Mouse (Mus musculus) stomach, embryonic 16.5 days (tissue): Measurements from ENCODE around the gene Caprin1. TPM values are rescaled to one million over a fixed set of nuclear protein-coding genes. Genes with fewer than 3 reads are reported as not detected.
A peak's percentile ranks its signal among the peaks of the same experiment; 100 is the strongest.

ENCODE experiments used
- ATAC-seq: fragments of 200-750 bp; cut with Nextera tagmentation; 2 replicates; pipeline ENCODE4 v1.8.0; 2017; ENCODE audit warnings: moderate number of reproducible peaks, moderate TSS enrichment; ENCODE audit not compliant: insufficient read depth, low FRiP score
- H3K27ac ChIP-seq: fragments of 300-500 bp; sonication (generic); 2 replicates; pipeline ENCODE4 v1.5.1; 2014; ENCODE audit warnings: low read length
- H3K27me3 ChIP-seq: fragments of 300-500 bp; sonication (generic); 2 replicates; pipeline ENCODE4 v1.6.1; 2014; ENCODE audit warnings: low read length, control low read depth, mixed read lengths; ENCODE audit not compliant: control insufficient read depth, insufficient read depth
- H3K36me3 ChIP-seq: fragments of 300-500 bp; sonication (generic); 2 replicates; pipeline ENCODE4 v1.6.1; 2014; ENCODE audit warnings: low read length; ENCODE audit not compliant: control insufficient read depth, insufficient read depth
- H3K4me1 ChIP-seq: fragments of 300-500 bp; sonication (generic); 2 replicates; pipeline ENCODE4 v1.6.1; 2014; ENCODE audit warnings: low read length, control low read depth, mixed read lengths; ENCODE audit not compliant: control insufficient read depth, insufficient read depth
- H3K4me2 ChIP-seq: fragments of 300-500 bp; sonication (generic); 2 replicates; pipeline ENCODE4 v1.6.1; 2014; ENCODE audit warnings: low read depth, low read length, mixed read lengths
- H3K4me3 ChIP-seq: fragments of 300-500 bp; sonication (generic); replicated peaks from 2 replicates; pipeline ENCODE4 v1.5.1; 2014; ENCODE audit warnings: mild to moderate bottlenecking, low read length
- H3K9ac ChIP-seq: fragments of 300-500 bp; sonication (generic); 2 replicates; pipeline ENCODE4 v1.6.1; 2014; ENCODE audit warnings: low read length
- H3K9me3 ChIP-seq: fragments of 300-500 bp; sonication (generic); replicated peaks from 2 replicates; pipeline ENCODE4 v1.6.1; 2016; ENCODE audit warnings: low read length, control low read depth; ENCODE audit not compliant: control insufficient read depth
- WGBS: fragments of 180-500 bp; shearing (Covaris S2); extraction: QIAGEN DNeasy Blood & Tissue Kit; methylation state at CpG from one replicate; pipeline ENCODE4 v1.1.7; 2014; 5-methylcytosine and 5-hydroxymethylcytosine counted together
- polyA plus RNA-seq: library from polyadenylated mRNA; unstranded; fragments of >200 nt; fragmentation: Nextera tagmentation; extraction: Ambion mirVana; gene quantifications from 2 replicates; pipeline ENCODE4 v1.2.1, GENCODE M21; 2015

Gene Caprin1
- polyA plus RNA-seq, 1 experiment from 2014 or later, result 223 TPM

GRCm38 (mm10) chr2:103833816-103834445 is 36.5 kb upstream of the Caprin1 start:
- H3K4me2 ChIP-seq, result no peak overlapping the region
- no peak overlapping the region for H3K4me3 ChIP-seq
- H3K27ac ChIP-seq, result no peak overlapping the region
- H3K4me1 ChIP-seq, result no peaks in the 10 kb centered on the region; the same call in 1 of the 2 replicates
- 67% methylated on average over 3 of the region's 3 CpGs for WGBS
- no peaks in the 10 kb centered on the region for H3K27me3 ChIP-seq
- H3K9me3 ChIP-seq, result no peaks in the 10 kb centered on the region
- ATAC-seq, result no peak
- H3K9ac ChIP-seq, result no peak overlapping the region
- no peaks in the 10 kb centered on the region for H3K36me3 ChIP-seq

- Histone ChIP-seq H3K4me3 (no peak overlapping the region), H3K27ac (no peak overlapping the region), H3K27me3 (no peaks in the 10 kb centered on the region), H3K4me1 (no peaks in the 10 kb centered on the region; the same call in 1 of the 2 replicates), H3K4me2 (no peak overlapping the region), H3K9me3 (no peaks in the 10 kb centered on the region), H3K36me3 (no peaks in the 10 kb centered on the region), H3K9ac (no peak overlapping the region)
- whole genome bisulfite sequencing, result 34% methylated on average over 5 of the region's 5 CpGs
- no peak for ATAC-seq
These were observed 35.5 kb upstream of the Caprin1 start for GRCm38 (mm10) chr2:103832899-103833298.

GRCm38 (mm10) chr2:103828900-103829299 is 31.5 kb upstream of the Caprin1 start:
- Histone ChIP-seq H3K27ac (no peak overlapping the region), H3K4me2 (no peak overlapping the region)
- no peak for ATAC-seq

GRCm38 (mm10) chr2:103824916-103825315 is 27.5 kb upstream of the Caprin1 start:
- no peak overlapping the region for H3K27ac ChIP-seq
- H3K9me3 ChIP-seq, result no peaks in the 10 kb centered on the region
- WGBS, result 65% methylated on average over 4 of the region's 4 CpGs
- no peaks in the 10 kb centered on the region for H3K36me3 ChIP-seq
- H3K27me3 ChIP-seq, result no peaks in the 10 kb centered on the region
- no peak overlapping the region for H3K4me2 ChIP-seq
- H3K4me3 ChIP-seq, result no peak overlapping the region
- ATAC-seq, result no peak
- H3K9ac ChIP-seq, result no peak overlapping the region
- H3K4me1 ChIP-seq, result no peaks in the 10 kb centered on the region

More at GRCm38 (mm10) chr2:103828900-103829299, 31.5 kb upstream of the Caprin1 start:
- no peaks in the 10 kb centered on the region for H3K4me1 ChIP-seq
- H3K36me3 ChIP-seq, result no peaks in the 10 kb centered on the region
- no peaks in the 10 kb centered on the region for H3K27me3 ChIP-seq
- no peak overlapping the region for H3K9ac ChIP-seq
- H3K9me3 ChIP-seq, result no peaks in the 10 kb centered on the region
- no peak overlapping the region for H3K4me3 ChIP-seq

GRCm38 (mm10) chr2:103822560-103822959 is 25.1 kb upstream of the Caprin1 start:
- H3K27me3 ChIP-seq, result no peaks in the 10 kb centered on the region
- WGBS, result 61% methylated on average over 7 of the region's 7 CpGs
- no peak for ATAC-seq

DNA sequence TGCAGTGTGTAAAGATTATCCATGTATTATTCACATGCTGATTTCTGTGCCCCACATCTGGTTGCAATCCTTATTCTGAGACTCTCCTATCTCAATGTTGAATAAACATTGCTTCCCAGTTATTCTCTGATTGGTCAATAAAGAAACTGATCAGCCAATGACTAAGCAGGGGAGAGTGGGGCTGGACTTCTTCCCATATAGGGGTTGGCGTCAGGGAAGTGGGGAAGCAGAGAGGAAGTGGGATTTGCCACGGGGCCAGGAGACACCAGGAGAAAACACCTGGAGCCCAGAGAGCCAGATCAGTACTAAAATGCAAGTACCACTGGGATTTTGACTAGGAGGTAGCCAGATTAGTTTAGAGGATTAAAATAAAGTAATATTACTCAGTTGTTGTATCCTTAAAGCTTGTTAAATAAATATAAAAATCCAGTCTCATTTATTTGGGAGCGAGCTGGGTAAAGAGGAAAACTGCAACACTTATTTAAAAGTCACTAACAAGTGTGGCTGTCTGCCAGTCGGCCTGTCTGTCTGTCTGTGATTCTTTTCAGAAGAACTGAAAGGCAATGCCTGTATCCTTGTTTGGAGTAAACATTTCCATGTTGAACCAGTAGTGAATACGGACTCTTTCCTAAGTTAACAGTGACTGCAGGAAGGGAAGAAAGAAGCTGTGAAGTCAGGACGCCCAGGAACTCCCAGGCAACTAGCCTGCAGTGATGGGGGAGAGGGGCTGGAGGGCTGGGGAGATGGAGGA is 19.9 kb upstream of the Caprin1 start:
- peak overlapping the region; percentile 34 for H3K4me3 ChIP-seq
- H3K27me3 ChIP-seq, result no peaks in the 10 kb centered on the region
- 26% methylated on average over 6 of the region's 6 CpGs for WGBS
- H3K36me3 ChIP-seq, result no peaks in the 10 kb centered on the region
- H3K9me3 ChIP-seq, result no peaks in the 10 kb centered on the region
- H3K9ac ChIP-seq, result peak overlapping the region; percentile 9; the same call in 1 of the 2 replicates
- H3K4me1 ChIP-seq, result no peaks in the 10 kb centered on the region
- H3K27ac ChIP-seq, result no peak overlapping the region
- peak; percentile 84 for ATAC-seq
- H3K4me2 ChIP-seq, result peak overlapping the region; percentile 37

More at GRCm38 (mm10) chr2:103822560-103822959, 25.1 kb upstream of the Caprin1 start:
- no peak overlapping the region for H3K4me3 ChIP-seq
- no peaks in the 10 kb centered on the region for H3K9me3 ChIP-seq
- no peak overlapping the region for H3K4me2 ChIP-seq
- H3K36me3 ChIP-seq, result no peaks in the 10 kb centered on the region
- no peaks in the 10 kb centered on the region for H3K4me1 ChIP-seq
- no peak overlapping the region for H3K27ac ChIP-seq
- no peak overlapping the region for H3K9ac ChIP-seq

DNA sequence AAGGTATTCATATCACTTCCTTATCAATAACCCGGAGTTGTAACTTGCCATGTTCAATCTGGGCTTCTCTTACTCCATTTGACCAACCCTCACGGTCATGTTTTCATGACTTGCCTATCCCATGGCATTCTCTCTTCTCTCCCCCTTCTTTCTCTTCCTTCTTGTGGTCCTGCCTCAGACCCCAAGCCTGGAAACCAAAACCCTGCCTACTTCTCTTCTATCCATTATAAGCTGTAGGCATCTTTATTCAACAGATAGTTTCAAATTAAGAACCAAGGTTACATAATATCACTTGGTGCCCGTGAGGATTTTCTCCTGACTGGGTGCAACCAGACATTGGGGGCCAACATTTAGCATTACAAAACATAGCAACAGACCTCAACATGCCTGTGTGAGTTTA is 18.5 kb upstream of the Caprin1 start:
- Histone ChIP-seq H3K27ac (no peak overlapping the region), H3K4me3 (no peak overlapping the region), H3K27me3 (no peaks in the 10 kb centered on the region), H3K4me1 (no peaks in the 10 kb centered on the region), H3K9me3 (no peaks in the 10 kb centered on the region), H3K9ac (no peak overlapping the region), H3K4me2 (no peak overlapping the region), H3K36me3 (no peaks in the 10 kb centered on the region)
- 88% methylated on average over 3 of the region's 3 CpGs for WGBS
- ATAC-seq, result no peak

DNA sequence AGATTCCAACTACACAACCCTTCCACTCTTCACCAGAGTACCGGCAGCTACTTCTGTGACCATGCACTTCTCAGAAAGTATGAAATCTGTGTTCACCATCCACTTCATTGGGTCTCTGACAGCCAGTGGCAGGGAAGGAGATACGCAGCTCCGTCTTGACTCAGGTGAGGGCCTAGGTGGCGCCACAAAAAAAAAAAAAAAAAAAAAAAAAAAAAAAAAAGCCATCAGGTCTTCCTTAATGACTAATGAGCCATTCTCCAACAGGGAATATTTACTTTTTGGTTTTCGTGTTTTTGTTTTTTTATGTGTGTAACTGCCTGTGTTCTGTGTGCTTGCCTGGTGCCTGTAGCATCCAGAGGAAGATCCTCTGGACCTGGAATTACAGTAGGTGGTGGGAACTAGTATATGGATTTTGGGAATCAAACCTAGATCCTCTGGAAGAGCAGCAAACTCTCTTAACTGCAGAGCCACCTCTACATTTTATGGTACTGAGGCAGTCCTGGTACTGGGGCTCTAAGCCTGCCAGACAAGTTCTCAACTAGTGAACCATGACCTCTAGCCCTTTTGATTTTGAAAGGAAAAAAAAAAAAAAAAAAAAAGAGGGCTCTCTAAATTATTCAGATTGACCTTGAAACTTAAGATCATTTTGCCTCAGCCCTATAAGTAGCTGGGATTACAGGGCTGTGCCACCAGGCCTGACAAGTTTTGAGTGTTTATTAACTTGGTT is 14.2 kb upstream of the Caprin1 start:
- H3K4me2 ChIP-seq, result no peak overlapping the region
- WGBS, result 50% methylated on average over 5 of the region's 5 CpGs
- H3K9ac ChIP-seq, result no peak overlapping the region
- no peaks in the 10 kb centered on the region for H3K9me3 ChIP-seq
- H3K27ac ChIP-seq, result no peak overlapping the region
- H3K4me3 ChIP-seq, result no peak overlapping the region
- no peaks in the 10 kb centered on the region for H3K4me1 ChIP-seq
- no peaks in the 10 kb centered on the region for H3K27me3 ChIP-seq
- no peaks in the 10 kb centered on the region for H3K36me3 ChIP-seq
- ATAC-seq, result no peak

DNA sequence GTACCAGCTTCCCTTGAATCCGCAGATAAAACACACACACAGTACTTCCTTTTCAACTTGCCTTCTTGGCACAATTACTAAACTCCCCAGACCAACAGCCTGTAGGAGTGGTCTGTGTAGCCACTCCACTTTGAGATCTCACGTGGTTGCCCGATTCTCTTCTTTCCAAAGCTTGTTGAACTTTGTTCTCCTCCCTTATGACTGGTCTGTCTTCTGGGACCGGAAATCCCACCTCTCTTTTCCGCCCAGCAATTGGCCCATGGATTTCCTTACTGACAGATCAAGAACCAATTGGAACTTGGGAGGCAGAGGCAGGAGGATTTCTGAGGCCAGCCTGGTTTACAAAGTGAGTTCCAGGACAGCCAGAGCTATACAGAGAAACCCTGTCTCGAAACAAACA is 13.0 kb upstream of the Caprin1 start:
- H3K27me3 ChIP-seq, result no peaks in the 10 kb centered on the region
- ATAC-seq, result no peak
- no peaks in the 10 kb centered on the region for H3K9me3 ChIP-seq
- WGBS, result 89% methylated on average over 6 of the region's 6 CpGs
- no peak overlapping the region for H3K9ac ChIP-seq
- no peaks in the 10 kb centered on the region for H3K36me3 ChIP-seq
- H3K4me1 ChIP-seq, result no peaks in the 10 kb centered on the region
- no peak overlapping the region for H3K4me2 ChIP-seq
- H3K4me3 ChIP-seq, result no peak overlapping the region
- no peak overlapping the region for H3K27ac ChIP-seq
